Mouse (Mus musculus) neural tube, embryonic 11.5 days (tissue): ENCODE measurements around the gene Slc5a9. TPM values are rescaled to one million over a fixed set of nuclear protein-coding genes. Genes with fewer than 3 reads are reported as not detected.

Source experiments
- ATAC-seq: fragments of 200-750 bp; cut with Nextera tagmentation; 2 replicates; pipeline ENCODE4 v1.8.0; 2017; ENCODE audit warnings: moderate number of reproducible peaks, mild to moderate bottlenecking, moderate TSS enrichment, moderate library complexity; ENCODE audit not compliant: insufficient read depth, low FRiP score, low TSS enrichment
- DNase-seq: peaks from one replicate; pipeline ENCODE4 v3.0.0-alpha.2; 2015; ENCODE audit warnings: low spot score
- H3K27ac ChIP-seq: fragments of 300-500 bp; sonication (generic); 2 replicates; pipeline ENCODE4 v1.5.1; 2014; ENCODE audit warnings: low read depth, mild to moderate bottlenecking, low read length
- H3K27me3 ChIP-seq: fragments of 300-500 bp; sonication (generic); 2 replicates; pipeline ENCODE4 v1.6.1; 2014; ENCODE audit warnings: mild to moderate bottlenecking, low read length, mixed read lengths; ENCODE audit not compliant: control insufficient read depth, insufficient read depth
- H3K36me3 ChIP-seq: fragments of 300-500 bp; sonication (generic); 2 replicates; pipeline ENCODE4 v1.6.1; 2014; ENCODE audit warnings: mild to moderate bottlenecking, low read length, moderate library complexity, mixed read lengths; ENCODE audit not compliant: control insufficient read depth, insufficient read depth
- H3K4me1 ChIP-seq: fragments of 300-500 bp; sonication (generic); 2 replicates; pipeline ENCODE4 v1.6.1; 2014; ENCODE audit warnings: low read length, mixed read lengths; ENCODE audit not compliant: control insufficient read depth, insufficient read depth
- H3K4me2 ChIP-seq: fragments of 300-500 bp; sonication (generic); 2 replicates; pipeline ENCODE4 v1.6.1; 2014; ENCODE audit warnings: low read depth, mild to moderate bottlenecking, moderate library complexity
- H3K4me3 ChIP-seq: fragments of 300-500 bp; sonication (generic); 2 replicates; pipeline ENCODE4 v1.5.1; 2014; ENCODE audit warnings: low read depth, low read length
- H3K9ac ChIP-seq: fragments of 300-500 bp; sonication (generic); 2 replicates; pipeline ENCODE4 v1.6.1; 2014; ENCODE audit warnings: mild to moderate bottlenecking, low read length
- H3K9me3 ChIP-seq: fragments of 300-500 bp; sonication (generic); 2 replicates; pipeline ENCODE4 v1.6.1; 2016; ENCODE audit warnings: low read length; ENCODE audit not compliant: control insufficient read depth
- WGBS: fragments of 180-500 bp; shearing (Covaris S2); extraction: QIAGEN DNeasy Blood & Tissue Kit; methylation state at CpG from one replicate; pipeline ENCODE4 v1.1.7; 2014; 5-methylcytosine and 5-hydroxymethylcytosine counted together
- polyA plus RNA-seq: library from polyadenylated mRNA; unstranded; fragments of >200 nt; fragmentation: Nextera tagmentation; extraction: Ambion mirVana; gene quantifications from 2 replicates; pipeline ENCODE4 v1.2.1, GENCODE M21; 2014

Slc5a9 gene
- polyA plus RNA-seq, 1 experiment from 2014 or later = not detected

DNA sequence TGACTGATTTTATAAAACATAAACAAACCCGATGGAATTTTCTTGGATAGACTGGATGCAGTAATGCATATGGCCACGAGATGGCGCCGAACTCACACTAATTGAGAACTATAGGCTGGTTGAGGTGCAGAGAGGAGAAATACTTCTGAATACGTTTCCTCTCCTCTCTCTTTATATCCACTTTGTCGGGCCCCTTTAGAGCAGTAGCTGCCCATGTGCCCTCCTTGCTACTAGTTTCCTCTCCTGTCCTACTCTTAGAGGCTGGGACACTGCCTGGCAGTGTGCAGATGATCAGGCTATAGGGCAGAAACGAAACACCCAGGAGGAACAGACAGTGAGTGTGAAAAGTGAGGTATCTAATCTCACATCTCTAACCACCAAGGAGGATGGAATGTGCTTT lies 16.7 kb downstream of the Slc5a9 start:
- DNase-seq (peak; percentile 68), ATAC-seq (peak; percentile 72)
- no peaks in the 10 kb centered on the region for H3K4me1 ChIP-seq
- H3K4me2 ChIP-seq = peak overlapping the region; percentile 24; the same call in 1 of the 2 replicates
- H3K36me3 ChIP-seq = no peaks in the 10 kb centered on the region
- no peaks in the 10 kb centered on the region for H3K27me3 ChIP-seq
- no peak overlapping the region for H3K27ac ChIP-seq
- WGBS = 14% methylated on average over 7 of the region's 7 CpGs
- no peak overlapping the region for H3K9ac ChIP-seq
- no peaks in the 10 kb centered on the region for H3K9me3 ChIP-seq
- no peak overlapping the region for H3K4me3 ChIP-seq

DNA sequence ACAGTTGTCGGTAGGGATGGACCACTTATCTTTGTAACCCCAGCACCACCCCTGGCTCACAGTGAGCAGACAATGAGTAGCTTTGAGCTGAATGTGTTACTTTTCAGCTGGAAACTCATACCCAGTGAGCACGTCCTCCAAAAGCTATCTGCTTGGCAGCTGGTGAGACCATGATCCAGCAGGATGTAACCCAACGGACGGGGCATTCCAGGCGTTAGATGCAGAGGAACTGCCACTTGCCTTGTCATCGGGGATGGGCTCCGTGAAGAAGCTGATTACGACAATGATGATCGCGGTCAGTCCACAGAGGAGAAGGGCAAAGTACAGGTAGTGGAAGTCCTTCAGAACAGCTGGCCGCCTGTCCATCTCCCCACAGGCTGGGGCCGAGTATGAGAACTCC lies 19.2 kb downstream of the Slc5a9 start:
- H3K36me3 ChIP-seq = no peaks in the 10 kb centered on the region
- no peak overlapping the region for H3K27ac ChIP-seq
- DNase-seq = no peak
- no peak overlapping the region for H3K4me3 ChIP-seq
- H3K9me3 ChIP-seq = no peaks in the 10 kb centered on the region
- no peaks in the 10 kb centered on the region for H3K4me1 ChIP-seq
- ATAC-seq = no peak
- H3K9ac ChIP-seq = no peak overlapping the region
- no peak overlapping the region for H3K4me2 ChIP-seq
- 92% methylated on average over 12 of the region's 12 CpGs for WGBS
- no peaks in the 10 kb centered on the region for H3K27me3 ChIP-seq

DNA sequence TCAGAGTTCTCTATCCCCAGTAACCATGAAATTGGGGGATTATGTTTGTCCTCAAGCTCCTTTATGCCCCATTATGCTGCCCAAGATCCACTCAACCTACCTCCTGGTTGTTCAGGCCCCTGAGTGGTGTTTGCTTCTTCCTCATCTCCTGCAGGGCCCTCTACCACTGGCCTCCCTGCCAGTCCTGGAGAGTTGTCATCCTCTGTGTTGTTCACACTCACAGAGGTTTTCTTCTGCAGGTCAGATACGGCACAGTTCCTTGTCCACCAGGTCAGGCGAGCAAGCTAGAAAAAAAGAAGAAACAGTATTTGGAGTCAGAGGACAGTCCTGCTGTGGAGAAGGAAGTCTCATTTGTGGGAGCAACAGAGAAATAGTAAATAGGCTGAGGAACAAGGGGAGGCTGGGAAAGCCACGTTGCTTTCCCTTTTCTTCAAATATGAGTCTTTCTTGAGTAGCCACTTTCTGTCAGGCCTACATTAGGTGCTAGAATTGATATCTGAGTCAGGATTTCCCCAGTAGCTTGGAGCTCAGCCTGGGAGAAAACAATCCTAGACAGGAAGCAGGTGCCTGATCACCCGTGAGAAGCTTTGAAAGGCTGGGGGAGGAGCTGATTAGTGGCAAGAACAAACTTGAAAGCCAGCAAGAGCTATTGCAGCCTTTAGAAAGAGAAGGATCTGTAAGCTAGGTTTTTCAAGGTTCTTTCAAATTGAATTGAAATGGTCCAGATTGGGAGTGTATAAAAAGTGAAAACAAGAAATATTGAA lies 22.4 kb downstream of the Slc5a9 start:
- no peak for ATAC-seq
- H3K4me3 ChIP-seq = no peak overlapping the region
- no peaks in the 10 kb centered on the region for H3K4me1 ChIP-seq
- H3K9ac ChIP-seq = no peak overlapping the region
- H3K27me3 ChIP-seq = no peaks in the 10 kb centered on the region
- no peak overlapping the region for H3K4me2 ChIP-seq
- no peaks in the 10 kb centered on the region for H3K36me3 ChIP-seq
- 48% methylated on average over 4 of the region's 4 CpGs for WGBS
- H3K27ac ChIP-seq = no peak overlapping the region
- no peak for DNase-seq
- H3K9me3 ChIP-seq = no peaks in the 10 kb centered on the region

DNA sequence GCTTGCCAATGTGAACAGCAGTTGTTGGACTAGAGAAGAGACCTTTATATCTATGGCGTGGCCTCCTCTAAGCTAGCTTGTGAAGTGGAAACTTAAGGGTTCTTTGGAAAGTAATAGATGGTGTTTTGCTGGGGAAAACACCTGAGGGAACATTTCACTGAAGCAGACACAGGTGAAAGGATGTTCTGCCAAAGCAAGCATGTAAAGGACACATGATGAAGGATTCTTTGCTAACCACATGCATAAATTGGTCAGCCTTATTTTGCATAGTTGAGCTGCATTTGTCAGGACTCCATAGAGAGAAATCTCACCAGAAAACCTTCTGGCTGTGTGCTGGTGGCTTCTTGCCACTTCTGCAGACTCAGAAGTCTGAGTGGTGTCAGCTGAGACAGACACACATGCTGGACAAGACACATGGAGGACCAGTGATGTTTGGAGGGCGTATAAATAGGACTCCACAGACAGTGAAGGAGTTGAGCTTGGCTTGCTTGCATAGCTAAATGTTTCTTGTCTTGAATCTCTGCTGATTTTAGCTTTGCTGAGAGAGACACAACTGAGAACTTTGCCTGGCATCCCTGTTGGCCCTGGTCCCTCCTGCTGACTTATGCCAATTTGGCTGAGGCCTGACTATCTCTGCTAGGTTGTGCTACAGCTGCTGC lies 34.8 kb downstream of the Slc5a9 start:
- Histone ChIP-seq H3K27ac (no peak overlapping the region), H3K4me3 (no peak overlapping the region), H3K27me3 (no peaks in the 10 kb centered on the region), H3K36me3 (no peaks in the 10 kb centered on the region), H3K4me1 (no peaks in the 10 kb centered on the region), H3K9me3 (no peaks in the 10 kb centered on the region), H3K9ac (no peak overlapping the region), H3K4me2 (no peak overlapping the region)
- ATAC-seq (no peak), DNase-seq (no peak)
- 82% methylated on average over 2 of the region's 2 CpGs for whole genome bisulfite sequencing

DNA sequence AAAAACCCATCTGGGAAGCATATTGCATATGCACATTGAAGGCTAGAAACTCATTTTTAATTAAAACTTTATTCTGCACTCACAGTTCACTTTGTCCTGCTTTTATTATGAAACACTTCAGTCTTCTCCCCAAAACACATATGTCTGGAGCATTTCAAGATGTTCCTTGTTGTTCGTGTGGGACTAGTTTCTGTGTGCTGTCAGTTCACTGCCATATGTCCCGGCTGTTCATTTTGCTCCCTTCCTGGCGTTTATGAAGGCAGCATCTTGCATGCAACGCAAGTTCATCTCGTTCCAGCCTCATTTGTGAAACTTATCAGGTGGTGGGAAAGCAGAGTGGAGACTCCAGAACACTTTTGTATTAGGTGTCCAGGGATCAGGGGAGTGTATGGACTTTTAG lies 36.0 kb downstream of the Slc5a9 start:
- no peak for ATAC-seq
- H3K36me3 ChIP-seq = no peaks in the 10 kb centered on the region

DNA sequence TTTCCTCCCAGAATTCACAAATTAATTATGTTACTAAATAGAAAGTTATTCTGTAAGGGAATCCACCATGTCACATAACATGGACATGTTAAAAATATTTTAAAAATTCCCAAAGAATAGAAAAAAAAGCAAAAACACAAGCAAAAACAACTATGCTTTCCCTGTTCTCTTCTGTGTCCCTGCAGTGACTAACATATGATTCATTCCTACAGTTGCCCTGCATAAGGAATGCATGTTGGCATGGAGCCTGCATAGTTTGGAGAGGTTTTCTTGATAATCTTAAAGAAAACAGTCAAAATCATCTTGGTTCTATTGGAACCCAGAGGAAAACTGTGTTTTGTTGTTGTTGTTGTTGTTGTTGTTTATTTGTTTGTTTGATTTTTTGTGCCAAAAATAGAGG lies 50.1 kb downstream of the Slc5a9 start:
- Histone ChIP-seq H3K36me3 (no peaks in the 10 kb centered on the region), H3K9me3 (no peaks in the 10 kb centered on the region), H3K4me3 (no peak overlapping the region), H3K27me3 (no peaks in the 10 kb centered on the region), H3K9ac (no peak overlapping the region), H3K4me2 (no peak overlapping the region), H3K4me1 (no peaks in the 10 kb centered on the region), H3K27ac (no peak overlapping the region)
- DNase-seq = no peak
- ATAC-seq = no peak

More for the DNA sequence above, 36.0 kb downstream of the Slc5a9 start:
- Histone ChIP-seq H3K27me3 (no peaks in the 10 kb centered on the region), H3K27ac (no peak overlapping the region), H3K9me3 (no peaks in the 10 kb centered on the region), H3K4me1 (no peaks in the 10 kb centered on the region), H3K4me2 (no peak overlapping the region), H3K4me3 (no peak overlapping the region), H3K9ac (no peak overlapping the region)
- no peak for DNase-seq
- WGBS = 85% methylated on average over 5 of the region's 5 CpGs

DNA sequence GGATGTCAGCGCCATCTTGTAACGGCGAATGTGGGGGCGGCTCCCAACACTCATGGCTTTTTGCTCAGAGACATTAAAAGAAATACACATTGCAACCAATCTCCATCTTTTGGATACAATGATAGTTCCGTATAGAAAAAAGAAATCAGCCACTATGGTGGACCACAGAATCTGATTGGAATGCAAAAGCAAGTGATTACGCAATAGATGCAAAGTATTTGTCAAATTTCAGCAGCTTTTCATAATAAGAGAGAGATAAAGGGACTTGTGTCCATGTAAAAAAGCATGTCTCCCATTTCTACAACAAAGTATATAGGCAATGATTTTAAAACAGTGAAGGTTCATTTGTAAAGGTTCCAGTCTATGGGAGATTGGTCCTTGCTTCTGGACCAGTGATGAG lies 63.8 kb downstream of the Slc5a9 start:
- Histone ChIP-seq H3K9ac (no peak overlapping the region), H3K9me3 (no peaks in the 10 kb centered on the region), H3K27me3 (no peaks in the 10 kb centered on the region), H3K4me2 (no peak overlapping the region), H3K4me3 (no peak overlapping the region), H3K27ac (no peak overlapping the region), H3K4me1 (no peaks in the 10 kb centered on the region), H3K36me3 (no peaks in the 10 kb centered on the region)
- 96% methylated on average over 6 of the region's 6 CpGs for WGBS
- ATAC-seq = no peak
- no peak for DNase-seq
